Mouse (Mus musculus): Measurements from ENCODE around the gene Hcn1. TPM values are rescaled to one million over a fixed set of nuclear protein-coding genes. Genes with fewer than 3 reads are reported as not detected.

The Hcn1 gene
- polyA plus RNA-seq, 1 experiment, result not detected

DNA sequence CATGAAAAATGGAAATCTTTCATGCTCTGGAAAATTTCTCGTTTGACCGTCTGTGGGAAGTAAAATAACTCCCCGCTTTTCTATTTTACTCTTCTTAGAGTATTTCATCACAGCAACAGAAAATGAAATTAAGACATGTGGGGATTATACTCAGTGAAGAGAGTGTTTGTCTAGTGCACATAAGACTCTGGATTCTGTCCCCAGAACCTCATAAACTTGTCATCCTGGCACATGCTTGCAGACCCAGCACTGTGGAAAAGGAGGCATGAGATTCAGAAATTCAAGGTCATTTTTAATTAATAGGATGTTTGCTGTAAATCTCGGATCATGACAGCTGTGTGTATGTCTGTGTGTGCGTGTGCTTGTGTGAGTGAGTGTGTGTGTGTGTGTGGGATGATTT lies 225.5 kb downstream of the Hcn1 start:
- Histone ChIP-seq H3K4me3 (ENCODE audit: insufficient read depth, low read depth, low read length) (no peak overlapping the region), H3K27ac (ENCODE audit: insufficient read depth, low read depth, low read length) (no peak overlapping the region), H3K4me1 (ENCODE audit: control insufficient read depth, insufficient read depth, low read length) (no peaks in the 10 kb centered on the region)
- TF ChIP-seq CTCF (IDR thresholded peaks at IDR 0.05; ENCODE audit: insufficient read depth, low read depth, low read length) (no peak), POLR2A (IDR thresholded peaks at IDR 0.05; ENCODE audit: insufficient read depth, low read depth, low read length) (no peak)
- 87% methylated on average over 5 of the region's 5 CpGs for WGBS

DNA sequence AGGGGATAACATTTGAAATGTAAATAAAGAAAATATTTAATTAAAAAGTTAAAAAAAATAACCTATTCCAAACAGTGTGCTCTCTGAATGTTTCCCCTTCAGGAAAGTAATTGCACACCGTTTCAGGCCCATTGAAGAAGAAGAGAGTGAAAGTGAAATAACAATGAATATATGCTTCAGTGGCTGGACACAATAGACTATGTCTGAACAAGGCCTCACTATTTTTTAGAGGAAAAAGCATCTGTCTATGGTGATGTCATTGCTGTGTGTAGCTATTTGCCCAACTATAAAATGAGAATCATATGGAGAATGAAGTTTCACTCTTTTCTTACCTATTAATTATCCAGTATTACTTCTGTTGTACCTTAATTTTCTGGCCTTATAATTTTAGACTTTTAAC lies 234.5 kb downstream of the Hcn1 start:
- no peak overlapping the region for H3K4me3 ChIP-seq (ENCODE audit: insufficient read depth, low read depth, low read length)
- no peaks in the 10 kb centered on the region for H3K4me1 ChIP-seq (ENCODE audit: control insufficient read depth, insufficient read depth, low read length)
- TF ChIP-seq CTCF (IDR thresholded peaks at IDR 0.05; ENCODE audit: insufficient read depth, low read depth, low read length) (no peak), POLR2A (IDR thresholded peaks at IDR 0.05; ENCODE audit: insufficient read depth, low read depth, low read length) (no peak)
- no peak overlapping the region for H3K27ac ChIP-seq (ENCODE audit: insufficient read depth, low read depth, low read length)
- 40% methylated on average over 1 of the region's 1 CpGs for WGBS

- H3K27ac ChIP-seq (ENCODE audit: insufficient read depth, low read depth, low read length), result no peak overlapping the region
- WGBS, result 95% methylated on average over 7 of the region's 7 CpGs
- no peak overlapping the region for H3K4me3 ChIP-seq (ENCODE audit: insufficient read depth, low read depth, low read length)
- no peak for TF ChIP-seq CTCF (IDR thresholded peaks at IDR 0.05; ENCODE audit: insufficient read depth, low read depth, low read length)
- H3K4me1 ChIP-seq (ENCODE audit: control insufficient read depth, insufficient read depth, low read length), result no peaks in the 10 kb centered on the region
Observed at GRCm38 (mm10) chr13:117838264-117838663, 236.1 kb downstream of the Hcn1 start.

- Histone ChIP-seq H3K4me3 (ENCODE audit: insufficient read depth, low read depth, low read length) (no peak overlapping the region), H3K27ac (ENCODE audit: insufficient read depth, low read depth, low read length) (no peak overlapping the region), H3K4me1 (ENCODE audit: control insufficient read depth, insufficient read depth, low read length) (no peaks in the 10 kb centered on the region)
- TF ChIP-seq CTCF (IDR thresholded peaks at IDR 0.05; ENCODE audit: insufficient read depth, low read depth, low read length), result no peak
- no peak for TF ChIP-seq POLR2A (IDR thresholded peaks at IDR 0.05; ENCODE audit: insufficient read depth, low read depth, low read length)
Observed at GRCm38 (mm10) chr13:117842366-117842765, 240.2 kb downstream of the Hcn1 start.

- no peak overlapping the region for H3K4me3 ChIP-seq (ENCODE audit: insufficient read depth, low read depth, low read length)
- no peak overlapping the region for H3K27ac ChIP-seq (ENCODE audit: insufficient read depth, low read depth, low read length)
- 97% methylated on average over 2 of the region's 2 CpGs for WGBS
- H3K4me1 ChIP-seq (ENCODE audit: control insufficient read depth, insufficient read depth, low read length), result no peaks in the 10 kb centered on the region
- TF ChIP-seq POLR2A (IDR thresholded peaks at IDR 0.05; ENCODE audit: insufficient read depth, low read depth, low read length) (no peak), CTCF (IDR thresholded peaks at IDR 0.05; ENCODE audit: insufficient read depth, low read depth, low read length) (no peak)
Observed at GRCm38 (mm10) chr13:117847290-117847689, 245.2 kb downstream of the Hcn1 start.

DNA sequence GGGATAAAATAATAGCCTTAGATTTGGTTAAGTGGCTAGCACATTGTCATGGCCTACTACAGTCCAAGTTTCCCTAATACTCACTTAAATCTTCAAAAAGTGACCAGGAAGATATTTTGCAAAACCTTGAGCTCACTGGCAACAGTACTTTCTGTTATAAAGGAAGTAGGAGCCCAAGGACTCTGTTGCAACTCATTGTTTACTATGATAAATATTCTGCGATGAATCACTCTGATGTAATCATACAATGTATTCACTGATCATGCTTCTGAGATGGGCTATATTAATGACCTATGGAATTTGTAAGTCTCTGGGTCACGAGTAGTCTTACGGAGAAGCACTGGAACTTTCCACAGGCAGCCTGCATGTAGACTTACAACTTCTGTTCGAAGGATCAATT lies 246.6 kb downstream of the Hcn1 start:
- no peaks in the 10 kb centered on the region for H3K4me1 ChIP-seq (ENCODE audit: control insufficient read depth, insufficient read depth, low read length)
- H3K27ac ChIP-seq (ENCODE audit: insufficient read depth, low read depth, low read length), result no peak overlapping the region
- H3K4me3 ChIP-seq (ENCODE audit: insufficient read depth, low read depth, low read length), result no peak overlapping the region
- no peak for TF ChIP-seq CTCF (IDR thresholded peaks at IDR 0.05; ENCODE audit: insufficient read depth, low read depth, low read length)
- TF ChIP-seq POLR2A (IDR thresholded peaks at IDR 0.05; ENCODE audit: insufficient read depth, low read depth, low read length), result no peak
- 95% methylated on average over 4 of the region's 4 CpGs for WGBS

- Histone ChIP-seq H3K4me3 (ENCODE audit: insufficient read depth, low read depth, low read length) (no peak overlapping the region), H3K27ac (ENCODE audit: insufficient read depth, low read depth, low read length) (no peak overlapping the region), H3K4me1 (ENCODE audit: control insufficient read depth, insufficient read depth, low read length) (no peaks in the 10 kb centered on the region)
- TF ChIP-seq CTCF (IDR thresholded peaks at IDR 0.05; ENCODE audit: insufficient read depth, low read depth, low read length), result no peak
- TF ChIP-seq POLR2A (IDR thresholded peaks at IDR 0.05; ENCODE audit: insufficient read depth, low read depth, low read length), result no peak
- 74% methylated on average over 6 of the region's 6 CpGs for WGBS
Observed at GRCm38 (mm10) chr13:117851954-117852710, 250.0 kb downstream of the Hcn1 start.

DNA sequence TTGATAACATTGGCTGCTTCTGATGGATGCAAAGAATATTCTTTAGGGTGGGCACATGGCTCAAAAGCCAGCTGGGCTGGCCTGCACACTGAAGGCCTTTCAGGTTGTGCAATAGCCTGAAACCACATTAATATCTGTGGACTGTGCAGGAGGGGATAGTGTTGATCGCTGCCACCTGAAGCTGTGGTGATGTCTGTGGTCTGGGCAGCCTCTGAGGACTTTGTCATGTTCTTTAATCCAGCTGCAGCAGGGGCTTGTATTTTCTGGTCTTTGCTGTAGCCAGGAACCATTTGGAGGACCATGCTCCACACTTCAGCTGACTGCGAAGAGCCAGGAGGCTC lies 250.6 kb downstream of the Hcn1 start:
- no peaks in the 10 kb centered on the region for H3K4me1 ChIP-seq (ENCODE audit: control insufficient read depth, insufficient read depth, low read length)
- TF ChIP-seq CTCF (IDR thresholded peaks at IDR 0.05; ENCODE audit: insufficient read depth, low read depth, low read length), result no peak
- TF ChIP-seq POLR2A (IDR thresholded peaks at IDR 0.05; ENCODE audit: insufficient read depth, low read depth, low read length), result no peak
- WGBS, result 93% methylated on average over 2 of the region's 2 CpGs
- H3K27ac ChIP-seq (ENCODE audit: insufficient read depth, low read depth, low read length), result no peak overlapping the region
- H3K4me3 ChIP-seq (ENCODE audit: insufficient read depth, low read depth, low read length), result no peak overlapping the region

- 70% methylated on average over 3 of the region's 3 CpGs for WGBS
- Histone ChIP-seq H3K27ac (ENCODE audit: insufficient read depth, low read depth, low read length) (no peak overlapping the region), H3K4me3 (ENCODE audit: insufficient read depth, low read depth, low read length) (no peak overlapping the region), H3K4me1 (ENCODE audit: control insufficient read depth, insufficient read depth, low read length) (no peaks in the 10 kb centered on the region)
- no peak for TF ChIP-seq POLR2A (IDR thresholded peaks at IDR 0.05; ENCODE audit: insufficient read depth, low read depth, low read length)
- TF ChIP-seq CTCF (IDR thresholded peaks at IDR 0.05; ENCODE audit: insufficient read depth, low read depth, low read length), result no peak
Observed at GRCm38 (mm10) chr13:117858416-117858815, 256.3 kb downstream of the Hcn1 start.

DNA sequence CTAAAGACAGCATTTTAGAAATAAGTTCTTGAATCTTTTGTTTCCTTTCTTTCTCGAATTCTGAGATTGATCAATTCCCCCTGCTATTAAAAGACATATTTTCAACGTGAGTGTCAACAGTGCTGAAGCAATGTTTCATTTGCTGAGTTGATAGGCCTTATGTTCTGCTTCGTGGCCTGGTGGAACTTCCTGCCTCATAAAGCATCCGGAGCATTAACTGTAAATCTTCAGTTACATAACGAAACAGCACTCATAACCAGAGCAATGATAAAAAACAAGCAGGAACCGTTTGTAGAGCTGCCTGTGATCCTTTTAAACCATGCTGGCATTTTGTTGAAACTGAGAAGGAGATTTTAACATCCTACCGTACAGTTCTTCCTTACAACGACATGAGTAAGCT lies 275.7 kb downstream of the Hcn1 start:
- Histone ChIP-seq H3K4me1 (ENCODE audit: control insufficient read depth, insufficient read depth, low read length) (no peaks in the 10 kb centered on the region), H3K4me3 (ENCODE audit: insufficient read depth, low read depth, low read length) (no peak overlapping the region), H3K27ac (ENCODE audit: insufficient read depth, low read depth, low read length) (no peak overlapping the region)
- 71% methylated on average over 8 of the region's 8 CpGs for whole genome bisulfite sequencing
- TF ChIP-seq CTCF (IDR thresholded peaks at IDR 0.05; ENCODE audit: insufficient read depth, low read depth, low read length), result no peak
- no peak for TF ChIP-seq POLR2A (IDR thresholded peaks at IDR 0.05; ENCODE audit: insufficient read depth, low read depth, low read length)
